Mouse (Mus musculus): ENCODE results near the gene Rarres2.

The Rarres2 gene

GRCm38 (mm10) chr6:48579215-48579648 is 6.6 kb upstream of the Rarres2 start:
- DNase-seq (ENCODE audit: low read depth, low spot score): no peak

GRCm38 (mm10) chr6:48578736-48579135 is 6.1 kb upstream of the Rarres2 start:
- DNase-seq (ENCODE audit: low read depth, low spot score): no peak

GRCm38 (mm10) chr6:48573981-48574380 is 1.4 kb upstream of the Rarres2 start:
- DNase-seq (ENCODE audit: low read depth, low spot score): no peak

GRCm38 (mm10) chr6:48573280-48573679 is 691 bp upstream of the Rarres2 start:
- DNase-seq (ENCODE audit: low read depth, low spot score): no peak

GRCm38 (mm10) chr6:48572014-48572413 is 575 bp downstream of the Rarres2 start:
- DNase-seq (ENCODE audit: low read depth, low spot score): no peak

GRCm38 (mm10) chr6:48569065-48569807 is 3.4 kb downstream of the Rarres2 start:
- DNase-seq (ENCODE audit: low read depth, low spot score): no peak

GRCm38 (mm10) chr6:48568036-48568984 is 4.3 kb downstream of the Rarres2 start:
- no peak for DNase-seq (ENCODE audit: low read depth, low spot score)

GRCm38 (mm10) chr6:48566312-48566711 is 6.3 kb downstream of the Rarres2 start:
- DNase-seq (ENCODE audit: low read depth, low spot score): no peak

GRCm38 (mm10) chr6:48565693-48566310 is 6.8 kb downstream of the Rarres2 start:
- DNase-seq (ENCODE audit: low read depth, low spot score): no peak

GRCm38 (mm10) chr6:48555956-48556355 is 16.6 kb downstream of the Rarres2 start:
- no peak for DNase-seq (ENCODE audit: low read depth, low spot score)

GRCm38 (mm10) chr6:48555104-48555890 is 17.3 kb downstream of the Rarres2 start:
- DNase-seq (ENCODE audit: low read depth, low spot score): peak; percentile 96

- DNase-seq (ENCODE audit: low read depth, low spot score): peak; percentile 97
Measured at GRCm38 (mm10) chr6:48554280-48555103, 18.1 kb downstream of the Rarres2 start, which contains the start of gene Lrrc61. TSS of gene Lrrc61 (plus strand) at chr6:48554796.

- peak; percentile 13 for DNase-seq (ENCODE audit: low read depth, low spot score)
Measured at GRCm38 (mm10) chr6:48553819-48554218, 18.8 kb downstream of the Rarres2 start.

GRCm38 (mm10) chr6:48552918-48553317 is 19.7 kb downstream of the Rarres2 start:
- DNase-seq (ENCODE audit: low read depth, low spot score): no peak

- DNase-seq (ENCODE audit: low read depth, low spot score): no peak
Measured at GRCm38 (mm10) chr6:48548314-48548713, 24.3 kb downstream of the Rarres2 start.

- DNase-seq (ENCODE audit: low read depth, low spot score): no peak
Measured at GRCm38 (mm10) chr6:48546858-48547257, 25.7 kb downstream of the Rarres2 start.

GRCm38 (mm10) chr6:48546271-48546670 is 26.3 kb downstream of the Rarres2 start:
- peak; percentile 12 for DNase-seq (ENCODE audit: low read depth, low spot score)

GRCm38 (mm10) chr6:48545251-48545650 is 27.3 kb downstream of the Rarres2 start:
- no peak for DNase-seq (ENCODE audit: low read depth, low spot score)

GRCm38 (mm10) chr6:48542631-48543030 is 30.0 kb downstream of the Rarres2 start:
- no peak for DNase-seq (ENCODE audit: low read depth, low spot score)

Data from telencephalon, adult 2 months (tissue).